In the genomic region with DNA sequence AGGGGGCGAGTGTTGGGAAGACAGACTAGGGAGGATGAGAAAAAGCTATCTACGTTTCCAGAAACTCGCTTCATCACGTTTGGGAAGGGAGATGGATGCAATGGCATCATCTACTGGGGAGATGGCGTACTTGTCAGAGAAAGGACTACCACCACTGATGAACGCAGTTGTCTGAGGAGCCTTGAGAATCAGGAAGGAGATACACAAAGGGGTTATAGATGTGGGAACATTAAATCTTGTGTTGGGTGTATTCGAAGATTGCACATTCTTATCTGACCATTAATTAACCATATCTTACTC, we compare ENCODE assay signal across 8 mouse cellular contexts. TPM values are rescaled to one million over a fixed set of nuclear protein-coding genes. Genes with fewer than 3 reads are reported as not detected.
A peak's percentile ranks its signal among the peaks of the same experiment; 100 is the strongest.
DNase-seq lines count a peak whose midpoint lies in the region; ATAC-seq lines count a peak whose summit lies in the region.

No protein-coding gene starts in this region.

- no peak overlapping the region for H3K27ac ChIP-seq in lung, embryonic 15.5 days
- 0 out of 2 replicates have a peak overlapping the region, but pooled peaks have one; percentile 28 for H3K27ac ChIP-seq in embryonic facial prominence, embryonic 13.5 days
- peak overlapping the region; percentile 33 for H3K27ac ChIP-seq in intestine, embryonic 16.5 days (ENCODE audit: low read length)
- H3K27ac ChIP-seq in neural tube, embryonic 12.5 days: no peak overlapping the region

- H3K4me3 ChIP-seq in lung, embryonic 15.5 days: peak overlapping the region; percentile 63
- H3K4me3 ChIP-seq in embryonic facial prominence, embryonic 13.5 days: peak overlapping the region; percentile 60
- H3K4me3 ChIP-seq in intestine, embryonic 16.5 days (ENCODE audit: low read length): peak overlapping the region; percentile 66
- H3K4me3 ChIP-seq in neural tube, embryonic 12.5 days: peak overlapping the region; percentile 55

- 18% methylated on average over 7 of the region's 7 CpGs for WGBS in lung, embryonic 15.5 days
- WGBS in embryonic facial prominence, embryonic 13.5 days: 31% methylated on average over 7 of the region's 7 CpGs
- 8% methylated on average over 7 of the region's 7 CpGs for WGBS in intestine, embryonic 16.5 days
- WGBS in neural tube, embryonic 12.5 days: 26% methylated on average over 7 of the region's 7 CpGs

- H3K4me1 ChIP-seq in lung, embryonic 15.5 days: no peaks in the 10 kb centered on the region
- 0 out of 2 replicates have a peak, but pooled peaks cover 3% of the 10 kb centered on the region for H3K4me1 ChIP-seq in embryonic facial prominence, embryonic 13.5 days
- H3K4me1 ChIP-seq in intestine, embryonic 16.5 days (ENCODE audit: control insufficient read depth, insufficient read depth, low read length): no peaks in the 10 kb centered on the region
- no peaks in the 10 kb centered on the region for H3K4me1 ChIP-seq in neural tube, embryonic 12.5 days

- peak overlapping the region; percentile 58 for H3K4me2 ChIP-seq in lung, embryonic 15.5 days
- peak overlapping the region; percentile 59 for H3K4me2 ChIP-seq in embryonic facial prominence, embryonic 13.5 days
- H3K4me2 ChIP-seq in intestine, embryonic 16.5 days (ENCODE audit: low read depth, low read length): peak overlapping the region; percentile 51
- peak overlapping the region; percentile 57 for H3K4me2 ChIP-seq in neural tube, embryonic 12.5 days (replicated peaks)

- no peaks in the 10 kb centered on the region for H3K36me3 ChIP-seq in lung, embryonic 15.5 days
- H3K36me3 ChIP-seq in embryonic facial prominence, embryonic 13.5 days: no peaks in the 10 kb centered on the region; the same call in 1 of the 2 replicates
- no peaks in the 10 kb centered on the region for H3K36me3 ChIP-seq in intestine, embryonic 16.5 days (ENCODE audit: control insufficient read depth, insufficient read depth, low read length)
- H3K36me3 ChIP-seq in neural tube, embryonic 12.5 days: peaks cover 6% of the 10 kb centered on the region; the same call in 1 of the 2 replicates

- no peaks in the 10 kb centered on the region for H3K9me3 ChIP-seq in lung, embryonic 15.5 days
- no peaks in the 10 kb centered on the region for H3K9me3 ChIP-seq in embryonic facial prominence, embryonic 13.5 days
- no peaks in the 10 kb centered on the region for H3K9me3 ChIP-seq in intestine, embryonic 16.5 days (ENCODE audit: control insufficient read depth, low read length)
- H3K9me3 ChIP-seq in neural tube, embryonic 12.5 days: no peaks in the 10 kb centered on the region

- no peak for ATAC-seq in lung, embryonic 15.5 days (ENCODE audit: borderline replicate concordance, extremely low read depth, low FRiP score, low TSS enrichment)
- ATAC-seq in embryonic facial prominence, embryonic 13.5 days (ENCODE audit: insufficient number of reproducible peaks, insufficient read depth, low FRiP score, low TSS enrichment, low read depth): no peak
- no peak; the same call in 1 of the 2 replicates for ATAC-seq in intestine, embryonic 16.5 days
- ATAC-seq in neural tube, embryonic 12.5 days (ENCODE audit: low FRiP score, low read depth): peak; percentile 38; the same call in 1 of the 2 replicates

- H3K27me3 ChIP-seq in lung, embryonic 15.5 days: no peaks in the 10 kb centered on the region
- H3K27me3 ChIP-seq in embryonic facial prominence, embryonic 13.5 days: peaks cover 21% of the 10 kb centered on the region
- no peaks in the 10 kb centered on the region for H3K27me3 ChIP-seq in intestine, embryonic 16.5 days (replicated peaks; ENCODE audit: control insufficient read depth, insufficient read depth, low read length)
- H3K27me3 ChIP-seq in neural tube, embryonic 12.5 days (replicated peaks): no peaks in the 10 kb centered on the region

- DNase-seq in lung, postnatal 25 days (ENCODE audit: low spot score): no peak
- DNase-seq in layer of hippocampus, adult 9-10 months (ENCODE audit: low spot score): no peak
- no peak for DNase-seq in B cell, adult 2 months
- DNase-seq in cerebellum, adult 9-11 months: no peak

- peak overlapping the region; percentile 66 for H3K9ac ChIP-seq in lung, embryonic 15.5 days
- peak overlapping the region; percentile 77 for H3K9ac ChIP-seq in embryonic facial prominence, embryonic 13.5 days
- H3K9ac ChIP-seq in intestine, embryonic 16.5 days (ENCODE audit: low read depth, low read length): peak overlapping the region; percentile 73
- H3K9ac ChIP-seq in neural tube, embryonic 12.5 days: peak overlapping the region; percentile 65

RNA-seq across cellular contexts. Expression of gene Armcx5, which starts 0.5 kb away (rescaled TPM):
- polyA plus RNA-seq in lung, embryonic 15.5 days (2015; fragmentation: Nextera tagmentation; extraction: Ambion mirVana): 9.1 and 9.5 TPM in 2 replicates
- polyA plus RNA-seq in embryonic facial prominence, embryonic 13.5 days (2015; fragmentation: Nextera tagmentation; extraction: Ambion mirVana): 14.0 and 14.5 TPM in 2 replicates
- polyA plus RNA-seq in intestine, embryonic 16.5 days (2015; fragmentation: Nextera tagmentation; extraction: Ambion mirVana): 5.6 and 6.1 TPM in 2 replicates
- 11.2 and 12.8 TPM in 2 replicates for polyA plus RNA-seq in neural tube, embryonic 12.5 days (2016; fragmentation: Nextera tagmentation; extraction: Ambion mirVana)

RNA-seq across cellular contexts. Expression of gene Gprasp1, which starts 0.5 kb away (rescaled TPM):
- 36.4 and 39.7 TPM in 2 replicates for polyA plus RNA-seq in lung, embryonic 15.5 days (2015; fragmentation: Nextera tagmentation; extraction: Ambion mirVana)
- polyA plus RNA-seq in embryonic facial prominence, embryonic 13.5 days (2015; fragmentation: Nextera tagmentation; extraction: Ambion mirVana): 52.5 and 56.0 TPM in 2 replicates
- polyA plus RNA-seq in intestine, embryonic 16.5 days (2015; fragmentation: Nextera tagmentation; extraction: Ambion mirVana): 20.9 TPM in 2 replicates
- polyA plus RNA-seq in neural tube, embryonic 12.5 days (2016; fragmentation: Nextera tagmentation; extraction: Ambion mirVana): 102 and 111 TPM in 2 replicates

RNA-seq across cellular contexts. Expression of gene Tmsb15a, which starts 17.9 kb away (rescaled TPM):
- polyA plus RNA-seq in lung, embryonic 15.5 days (2015; fragmentation: Nextera tagmentation; extraction: Ambion mirVana): not detected in 2 replicates
- not detected in 2 replicates for polyA plus RNA-seq in embryonic facial prominence, embryonic 13.5 days (2015; fragmentation: Nextera tagmentation; extraction: Ambion mirVana)
- not detected in 2 replicates for polyA plus RNA-seq in intestine, embryonic 16.5 days (2015; fragmentation: Nextera tagmentation; extraction: Ambion mirVana)
- polyA plus RNA-seq in neural tube, embryonic 12.5 days (2016; fragmentation: Nextera tagmentation; extraction: Ambion mirVana): not detected in 2 replicates

RNA-seq across cellular contexts. Expression of gene Tcp11x2, which starts 49.4 kb away (rescaled TPM):
- polyA plus RNA-seq in lung, embryonic 15.5 days (2015; fragmentation: Nextera tagmentation; extraction: Ambion mirVana): not detected in 2 replicates
- polyA plus RNA-seq in embryonic facial prominence, embryonic 13.5 days (2015; fragmentation: Nextera tagmentation; extraction: Ambion mirVana): 0.11 TPM in 1 of 2 replicates, not detected in the other
- not detected in 2 replicates for polyA plus RNA-seq in intestine, embryonic 16.5 days (2015; fragmentation: Nextera tagmentation; extraction: Ambion mirVana)
- not detected in 2 replicates for polyA plus RNA-seq in neural tube, embryonic 12.5 days (2016; fragmentation: Nextera tagmentation; extraction: Ambion mirVana)

RNA-seq across cellular contexts. Expression of gene Bhlhb9, which starts 54.4 kb away (rescaled TPM):
- 50.3 and 52.9 TPM in 2 replicates for polyA plus RNA-seq in lung, embryonic 15.5 days (2015; fragmentation: Nextera tagmentation; extraction: Ambion mirVana)
- polyA plus RNA-seq in embryonic facial prominence, embryonic 13.5 days (2015; fragmentation: Nextera tagmentation; extraction: Ambion mirVana): 66.0 and 67.2 TPM in 2 replicates
- polyA plus RNA-seq in intestine, embryonic 16.5 days (2015; fragmentation: Nextera tagmentation; extraction: Ambion mirVana): 21.9 and 24.8 TPM in 2 replicates
- 80.2 and 90.3 TPM in 2 replicates for polyA plus RNA-seq in neural tube, embryonic 12.5 days (2016; fragmentation: Nextera tagmentation; extraction: Ambion mirVana)

Comparison
In these comparisons a context has a peak if more than half of its experiments do, and no peak if none do; other contexts are left out.
1. H3K27ac ChIP-seq: peak in embryonic facial prominence, embryonic 13.5 days (single experiment) and intestine, embryonic 16.5 days (single experiment); none in lung, embryonic 15.5 days (single experiment) and neural tube, embryonic 12.5 days (single experiment).
2. Peak in every context shown above with its lines, with median percentiles within 50 percentile points of each other: H3K4me2 ChIP-seq, H3K4me3 ChIP-seq and H3K9ac ChIP-seq.